Mouse (Mus musculus): ENCODE measurements around the gene AI837181. TPM values are rescaled to one million over a fixed set of nuclear protein-coding genes. Genes with fewer than 3 reads are reported as not detected.

AI837181 gene
- total RNA-seq, 2 experiments from 2014 or later, result 11.1 to 34.7 TPM

GRCm38 (mm10) chr19:5432992-5433852 lies 8.3 kb downstream of the AI837181 start:
- peak; percentile 24; the same call in 1 of the 2 replicates for ATAC-seq (replicated peaks; ENCODE audit: low FRiP score, low TSS enrichment, poor library complexity, severe bottlenecking)

- no peak for ATAC-seq (replicated peaks; ENCODE audit: low FRiP score, low TSS enrichment, poor library complexity, severe bottlenecking)
These were observed 9.0 kb downstream of the AI837181 start for GRCm38 (mm10) chr19:5433951-5434350.

GRCm38 (mm10) chr19:5444371-5444908 lies 19.5 kb downstream of the AI837181 start:
- no peak for ATAC-seq (replicated peaks; ENCODE audit: low FRiP score, low TSS enrichment, poor library complexity, severe bottlenecking)

- no peak for ATAC-seq (replicated peaks; ENCODE audit: low FRiP score, low TSS enrichment, poor library complexity, severe bottlenecking)
These were observed 20.0 kb downstream of the AI837181 start for GRCm38 (mm10) chr19:5444954-5445353.

- no peak for ATAC-seq (replicated peaks; ENCODE audit: low FRiP score, low TSS enrichment, poor library complexity, severe bottlenecking)
These were observed 20.8 kb downstream of the AI837181 start for GRCm38 (mm10) chr19:5445747-5446146.

- ATAC-seq (replicated peaks; ENCODE audit: low FRiP score, low TSS enrichment, poor library complexity, severe bottlenecking), result peak; percentile 71
These were observed 22.8 kb downstream of the AI837181 start, which contains the start of gene Fosl1 for GRCm38 (mm10) chr19:5447515-5448353. Fosl1 (plus strand) TSS chr19:5447547.

- peak; percentile 49 for ATAC-seq (replicated peaks; ENCODE audit: low FRiP score, low TSS enrichment, poor library complexity, severe bottlenecking)
These were observed 23.6 kb downstream of the AI837181 start for GRCm38 (mm10) chr19:5448354-5449150.

GRCm38 (mm10) chr19:5449673-5450072 lies 24.7 kb downstream of the AI837181 start:
- ATAC-seq (replicated peaks; ENCODE audit: low FRiP score, low TSS enrichment, poor library complexity, severe bottlenecking), result no peak

- no peak for ATAC-seq (replicated peaks; ENCODE audit: low FRiP score, low TSS enrichment, poor library complexity, severe bottlenecking)
These were observed 26.8 kb downstream of the AI837181 start for GRCm38 (mm10) chr19:5451766-5452165.

GRCm38 (mm10) chr19:5455037-5455436 lies 30.1 kb downstream of the AI837181 start:
- no peak for ATAC-seq (replicated peaks; ENCODE audit: low FRiP score, low TSS enrichment, poor library complexity, severe bottlenecking)

- no peak for ATAC-seq (replicated peaks; ENCODE audit: low FRiP score, low TSS enrichment, poor library complexity, severe bottlenecking)
These were observed 30.6 kb downstream of the AI837181 start for GRCm38 (mm10) chr19:5455568-5455967.

GRCm38 (mm10) chr19:5456241-5456921 lies 31.4 kb downstream of the AI837181 start:
- ATAC-seq (replicated peaks; ENCODE audit: low FRiP score, low TSS enrichment, poor library complexity, severe bottlenecking), result no peak

GRCm38 (mm10) chr19:5456922-5457745 lies 32.2 kb downstream of the AI837181 start:
- peak; percentile 89 for ATAC-seq (replicated peaks; ENCODE audit: low FRiP score, low TSS enrichment, poor library complexity, severe bottlenecking)

- ATAC-seq (replicated peaks; ENCODE audit: low FRiP score, low TSS enrichment, poor library complexity, severe bottlenecking), result no peak
These were observed 33.0 kb downstream of the AI837181 start, which contains the start of gene Ccdc85b for GRCm38 (mm10) chr19:5457746-5458442. Ccdc85b (minus strand) TSS chr19:5457894.

- ATAC-seq (replicated peaks; ENCODE audit: low FRiP score, low TSS enrichment, poor library complexity, severe bottlenecking), result no peak
These were observed 34.1 kb downstream of the AI837181 start for GRCm38 (mm10) chr19:5459019-5459418.

GRCm38 (mm10) chr19:5459896-5460295 lies 35.0 kb downstream of the AI837181 start:
- ATAC-seq (replicated peaks; ENCODE audit: low FRiP score, low TSS enrichment, poor library complexity, severe bottlenecking), result no peak

- peak; percentile 69; the same call in 1 of the 2 replicates for ATAC-seq (replicated peaks; ENCODE audit: low FRiP score, low TSS enrichment, poor library complexity, severe bottlenecking)
These were observed 35.5 kb downstream of the AI837181 start, which contains the start of gene Fibp for GRCm38 (mm10) chr19:5460465-5460911. Fibp (plus strand) TSS chr19:5460615.
